ENCODE assay signal across 10 mouse cellular contexts in the genomic region with DNA sequence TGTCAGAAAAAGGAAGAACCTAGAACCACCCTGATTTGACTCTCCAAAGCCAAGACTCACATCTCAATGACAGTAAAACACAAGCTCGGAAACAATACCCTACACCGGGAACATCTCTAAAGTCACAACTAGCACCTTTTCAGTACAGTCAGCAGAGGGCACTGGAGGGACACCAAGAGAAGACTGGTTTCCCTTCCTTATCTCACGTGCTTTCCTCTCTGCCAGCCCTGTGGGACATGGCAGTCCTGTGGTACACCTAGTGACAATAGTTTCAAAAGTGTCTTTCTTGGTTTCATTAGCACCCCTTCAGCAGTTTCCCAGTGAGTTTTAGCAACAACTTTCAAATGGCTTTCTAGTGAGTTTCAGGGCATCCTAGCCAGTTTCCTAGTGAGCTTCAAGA.
DNase-seq lines count a peak whose midpoint lies in the region; ATAC-seq and TF ChIP-seq lines count a peak whose summit lies in the region.
"Had no signal": no experiment of that assay in that cellular context is flagged by ENCODE, and none has a peak within 500 bp of the region (broad histone marks: within the 10 kb centered on the region; RNA-seq: fewer than 3 reads in every experiment).

No protein-coding gene starts in this region.

- peaks cover 2% of the 10 kb centered on the region for H3K4me1 ChIP-seq in ES-Bruce4 (ENCODE audit: control insufficient read depth, insufficient read depth, low read length)
- no peaks in the 10 kb centered on the region for H3K4me1 ChIP-seq in thymus, adult 2 months (replicated peaks; ENCODE audit: control insufficient read depth, insufficient read depth, low read length)
- H3K4me1 ChIP-seq: hindbrain, embryonic 15.5 days had no signal

- H3K9me3 ChIP-seq in ES-Bruce4 (replicated peaks; ENCODE audit: control insufficient read depth, insufficient read depth, low read length, poor library complexity, severe bottlenecking): no peaks in the 10 kb centered on the region
- H3K9me3 ChIP-seq: G1E; hindbrain, embryonic 15.5 days had no signal

- no peak for TF ChIP-seq POLR2A in ES-Bruce4 (IDR thresholded peaks at IDR 0.05; ENCODE audit: insufficient read depth, low read length)
- TF ChIP-seq POLR2A in thymus, adult 2 months (IDR thresholded peaks at IDR 0.05; ENCODE audit: control insufficient read depth, extremely low read depth, insufficient read depth, low read length, poor library complexity): no peak

- intact Hi-C loops in heart, postnatal 14 days (cut with DNase I): loop anchor here (2.0 kb wide), 1 partner anchor 63 kb away; the partner anchor contains the start of gene Shroom2

- 0 out of 2 replicates have a peak, but pooled peaks have one; percentile 43 for ATAC-seq in megakaryocyte, adult 5-6 weeks (ENCODE audit: poor library complexity, severe bottlenecking)

- DNase-seq in gastrocnemius, adult 18-20 months (ENCODE audit: low spot score): peak; percentile 11
- DNase-seq in gastrocnemius, adult 8-10 months (ENCODE audit: low spot score in 2 of 2): no peak
- DNase-seq in cerebellum, adult 9-10 months: peak; percentile 1
- peak; percentile 21 to 53 for DNase-seq in heart, postnatal 14 days
- peak; percentile 23 to 49 for DNase-seq in layer of hippocampus, postnatal 14 days (ENCODE audit: low spot score in 2 of 2)
- no peak for DNase-seq in thymus, adult 2 months

- no peak overlapping the region for H3K27ac ChIP-seq in ES-Bruce4 (ENCODE audit: insufficient read depth, low read length)
- no peak overlapping the region for H3K27ac ChIP-seq in thymus, adult 2 months (ENCODE audit: control insufficient read depth, insufficient read depth, low read length)
- H3K27ac ChIP-seq: hindbrain, embryonic 15.5 days had no signal

- WGBS in thymus, adult 2 months: 12% methylated on average over 3 of the region's 3 CpGs

- peak; percentile 23 for TF ChIP-seq CTCF in ES-Bruce4 (IDR thresholded peaks at IDR 0.05; ENCODE audit: low read depth, low read length)
- no peak for TF ChIP-seq CTCF in thymus, adult 2 months (IDR thresholded peaks at IDR 0.05; ENCODE audit: borderline replicate concordance, control insufficient read depth, extremely low read depth, insufficient read depth, low read length, poor library complexity)

- TF ChIP-seq EP300 in ES-Bruce4 (IDR thresholded peaks at IDR 0.05; ENCODE audit: insufficient read depth, low read depth, low read length): no peak

- no peak overlapping the region for H3K9ac ChIP-seq in ES-Bruce4 (ENCODE audit: low read depth, poor library complexity, severe bottlenecking)
- H3K9ac ChIP-seq: hindbrain, embryonic 15.5 days had no signal

- no peak overlapping the region for H3K4me3 ChIP-seq in ES-Bruce4 (ENCODE audit: low read depth, low read length)
- H3K4me3 ChIP-seq in thymus, adult 2 months (ENCODE audit: control insufficient read depth, insufficient read depth, low read length): no peak overlapping the region
- H3K4me3 ChIP-seq: hindbrain, embryonic 15.5 days had no signal

- H3K27me3 ChIP-seq in ES-Bruce4 (ENCODE audit: control insufficient read depth, insufficient read depth, low read length, poor library complexity, severe bottlenecking): no peaks in the 10 kb centered on the region
- no peaks in the 10 kb centered on the region for H3K27me3 ChIP-seq in thymus, adult 2 months (ENCODE audit: control insufficient read depth, insufficient read depth, low read length)

- no peaks in the 10 kb centered on the region for H3K36me3 ChIP-seq in ES-Bruce4 (ENCODE audit: control insufficient read depth, insufficient read depth, low read length, poor library complexity, severe bottlenecking)
- H3K36me3 ChIP-seq in thymus, adult 2 months (ENCODE audit: control insufficient read depth, insufficient read depth, low read length): no peaks in the 10 kb centered on the region
- H3K36me3 ChIP-seq: G1E; hindbrain, embryonic 15.5 days had no signal

Comparison
In these comparisons a context has a peak if more than half of its experiments do, and no peak if none do; other contexts are left out.
1. DNase-seq: peak in gastrocnemius, adult 18-20 months (single experiment), cerebellum, adult 9-10 months (single experiment), heart, postnatal 14 days (2 of 2) and layer of hippocampus, postnatal 14 days (2 of 2); none in gastrocnemius, adult 8-10 months (0 of 2) and thymus, adult 2 months (single experiment).